Mouse (Mus musculus) cerebellum, adult 11 months (tissue): Measurements from ENCODE around the gene Slc39a13.
"Not testable (repeated sequence)": the region's sequence is repeated elsewhere in the genome, so short reads cannot be mapped to it uniquely, and the experiment has no call there.

Source experiments
- DNase-seq: peaks from one replicate; pipeline ENCODE4 v3.0.0; 2022

Slc39a13 gene

DNA sequence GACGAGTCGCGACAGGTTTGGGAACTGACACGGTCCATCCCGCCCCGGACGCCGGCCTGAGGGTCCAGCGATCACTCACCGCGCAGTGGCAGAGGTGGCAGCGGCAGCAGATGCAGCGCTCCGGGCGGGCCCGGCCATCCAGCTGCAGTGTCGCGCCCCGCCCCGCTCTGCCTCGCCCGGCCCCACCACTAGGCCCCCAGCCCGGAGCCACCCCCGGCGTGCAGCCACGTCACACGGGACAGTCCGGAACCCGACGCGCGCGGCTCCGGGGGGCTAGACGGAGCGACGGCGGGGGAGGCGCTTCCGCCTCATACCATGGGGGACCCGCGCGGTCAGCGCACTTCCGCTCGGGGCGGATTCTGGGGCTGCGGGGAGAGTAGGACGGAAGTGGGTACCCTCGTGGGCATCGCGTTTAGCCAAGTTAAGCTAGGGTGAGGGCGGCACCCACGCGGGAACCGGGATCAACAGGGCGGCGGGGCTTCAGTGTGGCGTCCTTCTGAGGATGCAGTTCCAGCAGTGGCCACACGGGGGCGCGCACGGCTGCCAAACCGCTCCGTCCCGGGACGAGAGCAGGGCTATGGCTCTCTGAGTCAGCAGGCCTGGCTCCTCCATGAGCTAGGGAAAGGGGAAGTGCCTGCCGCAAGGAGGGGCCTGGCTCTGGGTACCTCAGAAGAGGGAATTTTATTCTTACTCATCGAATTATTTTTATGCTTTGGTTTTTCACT, at the start of gene Slc39a13:
Gene Slc39a13 (minus strand): TSS at position 342 of the 725 bp plus-strand sequence.
- peak; percentile 96 for DNase-seq

DNA sequence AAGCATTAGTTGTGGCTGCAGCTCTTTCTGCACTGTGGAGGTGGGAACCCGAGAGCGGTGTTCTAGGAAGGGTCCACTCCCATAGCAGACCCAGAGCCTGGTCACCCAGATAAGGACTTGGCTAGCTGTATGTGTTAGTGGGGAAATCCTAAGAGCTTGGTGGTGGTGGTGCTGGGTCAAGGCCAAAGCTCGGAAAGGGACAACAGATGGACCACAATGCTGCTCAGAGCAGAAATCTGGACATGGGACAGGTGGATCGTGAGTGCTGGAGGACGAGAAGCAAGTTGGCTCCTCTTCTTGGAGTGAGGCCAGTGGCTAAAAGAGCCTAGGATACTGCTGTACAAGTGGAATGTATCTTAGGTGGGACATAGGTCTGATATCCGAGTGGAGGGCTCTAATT, 49.3 kb upstream of the Slc39a13 start:
- DNase-seq, result peak; percentile 96

DNA sequence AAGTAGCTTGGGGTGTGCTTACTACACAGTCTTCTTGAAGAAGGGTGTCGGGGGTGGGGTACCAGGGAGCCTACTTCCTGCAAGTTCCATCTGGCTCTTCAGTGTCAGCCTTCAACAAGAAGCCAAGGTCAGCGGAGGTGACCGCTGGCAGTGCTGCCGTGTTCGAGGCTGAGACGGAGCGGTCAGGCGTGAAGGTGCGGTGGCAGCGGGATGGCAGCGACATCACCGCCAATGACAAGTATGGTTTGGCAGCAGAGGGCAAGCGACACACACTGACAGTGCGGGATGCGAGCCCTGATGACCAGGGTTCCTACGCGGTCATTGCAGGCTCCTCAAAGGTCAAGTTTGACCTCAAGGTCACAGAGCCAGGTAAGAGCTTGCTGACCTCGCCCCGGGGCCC, 48.8 kb upstream of the Slc39a13 start:
- peak; percentile 81 for DNase-seq

DNA sequence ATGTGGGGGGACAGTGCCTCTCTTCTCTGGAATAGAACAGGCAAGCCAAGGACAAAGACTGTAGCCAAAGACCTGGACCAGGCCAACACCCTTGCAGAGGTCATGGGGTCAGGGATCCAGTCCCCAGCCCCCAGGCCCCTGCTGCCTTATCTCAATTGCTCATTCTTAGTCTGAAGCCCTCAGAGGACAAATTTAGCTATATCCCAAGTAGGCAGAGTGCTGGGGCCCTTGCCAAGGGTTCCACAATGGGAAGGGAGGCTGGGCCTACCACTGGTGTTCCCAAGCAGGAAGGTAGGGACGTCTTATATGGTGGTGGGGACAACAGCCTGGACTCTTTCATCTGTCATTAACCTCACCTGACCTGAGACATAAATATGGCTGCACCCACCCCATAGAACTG, 48.4 kb upstream of the Slc39a13 start:
- peak; percentile 50 for DNase-seq

DNA sequence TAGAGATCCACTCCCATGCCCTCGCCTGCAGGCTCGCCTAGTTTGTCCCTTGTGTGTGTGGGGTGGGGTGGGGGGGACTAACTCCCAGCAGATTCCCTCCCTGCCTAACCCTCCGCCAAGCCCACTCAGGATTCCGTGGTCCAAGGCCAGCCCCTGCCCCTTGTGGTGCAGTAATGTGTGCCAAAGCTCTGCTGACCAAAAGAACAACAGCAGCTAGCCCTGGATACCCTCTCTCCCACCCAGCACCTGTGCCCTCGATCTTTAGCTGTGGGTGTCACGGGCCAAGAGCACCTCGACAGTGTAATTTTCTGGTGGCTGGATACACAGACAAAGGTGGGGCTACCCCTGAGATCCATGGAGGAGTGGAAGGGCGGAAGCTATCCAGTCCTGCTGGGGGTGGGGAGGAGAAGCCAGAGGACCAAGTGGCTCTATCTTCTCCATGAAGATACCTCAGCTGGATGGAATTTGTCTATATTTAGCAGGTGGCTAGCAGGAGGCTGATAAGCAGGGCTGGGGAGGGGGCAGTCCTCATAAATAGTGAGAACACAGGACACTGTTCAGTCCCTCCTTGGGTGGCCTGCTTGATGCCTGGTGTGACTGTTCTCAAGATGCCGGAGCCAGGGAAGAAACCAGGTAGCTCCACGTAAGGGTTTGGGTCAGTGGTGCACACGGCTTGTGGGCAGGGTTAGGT, 47.5 kb upstream of the Slc39a13 start, which contains the start of gene Mybpc3:
Gene Mybpc3 (plus strand): TSS at position 560 of the 691 bp plus-strand sequence.
- no peak for DNase-seq

DNA sequence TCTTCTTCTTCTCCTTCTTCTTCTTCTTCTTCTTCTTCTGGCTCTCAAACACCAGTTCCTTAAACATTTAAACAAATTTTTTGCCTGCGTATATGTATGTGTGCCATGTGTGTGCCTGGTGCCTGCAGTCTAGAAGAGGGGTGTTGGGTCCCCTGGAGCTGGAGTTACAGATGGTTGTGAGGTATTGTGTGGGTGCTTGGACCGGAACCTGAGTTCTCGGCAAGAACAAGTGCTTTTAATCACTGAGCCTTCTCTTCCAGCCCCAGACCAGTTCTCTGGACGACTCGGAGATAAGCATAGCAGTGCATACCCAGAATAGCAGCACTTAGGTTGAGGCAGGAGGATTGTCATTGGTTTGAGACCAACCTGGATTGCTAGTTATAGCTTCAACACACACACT, 46.6 kb upstream of the Slc39a13 start:
- DNase-seq, result no peak

DNA sequence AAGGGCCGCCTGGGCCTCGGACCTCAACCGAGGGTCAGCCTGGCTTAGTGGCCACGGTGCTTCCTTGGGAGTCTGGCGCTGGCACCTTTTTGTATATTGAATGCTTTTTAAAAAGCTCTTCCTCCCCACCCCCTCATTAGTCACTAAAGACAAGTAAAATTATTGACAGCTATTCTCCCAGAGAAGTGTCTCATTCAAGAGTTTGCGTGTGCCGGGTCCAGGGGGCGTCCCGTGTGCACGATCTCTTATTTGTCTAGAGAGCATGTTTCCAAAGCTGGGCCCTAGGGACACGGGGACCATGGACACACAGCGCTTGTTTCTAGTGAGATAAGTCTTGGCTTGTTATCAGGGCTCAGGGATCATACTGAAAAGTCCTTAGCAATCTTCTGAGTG, 45.4 kb upstream of the Slc39a13 start:
- no peak for DNase-seq

DNA sequence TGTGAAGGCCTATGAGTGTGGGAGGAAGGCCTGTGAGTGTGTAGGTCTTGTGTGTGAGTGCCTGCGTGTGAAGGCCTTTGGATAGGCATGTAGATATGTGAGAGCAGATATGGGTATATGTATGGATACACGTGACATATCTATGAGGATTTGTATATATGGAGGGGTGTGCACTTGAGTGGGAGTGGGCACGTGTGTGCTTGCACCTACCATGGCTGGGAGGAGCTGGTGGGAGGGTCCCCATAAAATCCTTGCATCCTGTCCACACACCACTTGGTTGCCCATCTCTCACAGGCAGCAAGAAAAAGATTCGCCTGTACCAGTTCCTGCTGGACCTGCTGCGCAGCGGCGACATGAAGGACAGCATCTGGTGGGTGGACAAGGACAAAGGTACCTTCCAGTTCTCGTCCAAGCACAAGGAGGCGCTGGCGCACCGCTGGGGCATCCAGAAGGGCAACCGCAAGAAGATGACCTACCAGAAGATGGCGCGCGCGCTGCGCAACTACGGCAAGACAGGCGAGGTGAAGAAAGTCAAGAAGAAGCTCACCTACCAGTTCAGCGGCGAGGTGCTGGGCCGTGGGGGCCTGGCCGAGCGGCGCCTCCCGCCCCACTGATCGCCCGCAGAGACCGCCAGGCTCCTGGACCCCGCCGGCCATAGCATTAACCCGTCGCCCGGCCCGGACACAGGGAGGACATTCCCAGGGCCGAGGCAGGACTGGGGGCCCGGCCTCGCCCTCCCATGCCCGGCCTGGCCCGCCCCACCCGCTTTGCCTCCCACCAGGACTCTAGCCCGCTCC, 44.8 kb upstream of the Slc39a13 start:
- peak; percentile 99 for DNase-seq

DNA sequence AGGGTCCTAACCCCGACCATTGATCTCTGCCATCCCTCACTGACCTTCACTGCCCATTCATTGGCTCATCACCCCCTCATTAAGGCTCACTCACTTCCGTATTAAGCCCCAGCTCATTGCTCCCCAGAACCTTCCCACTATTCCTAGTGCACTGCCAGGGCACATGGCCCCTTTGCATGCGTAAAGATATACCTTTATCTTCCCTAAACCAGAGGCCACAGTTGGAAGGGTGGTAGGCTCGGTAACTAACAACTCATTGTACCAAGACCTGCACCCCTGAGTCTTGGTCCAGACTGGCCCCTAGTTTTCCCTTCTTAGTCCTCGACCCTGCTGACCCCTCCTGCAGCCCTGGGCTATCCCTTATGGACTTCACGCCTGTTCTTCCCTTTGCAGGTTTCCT, 43.6 kb upstream of the Slc39a13 start:
- DNase-seq, result no peak

DNA sequence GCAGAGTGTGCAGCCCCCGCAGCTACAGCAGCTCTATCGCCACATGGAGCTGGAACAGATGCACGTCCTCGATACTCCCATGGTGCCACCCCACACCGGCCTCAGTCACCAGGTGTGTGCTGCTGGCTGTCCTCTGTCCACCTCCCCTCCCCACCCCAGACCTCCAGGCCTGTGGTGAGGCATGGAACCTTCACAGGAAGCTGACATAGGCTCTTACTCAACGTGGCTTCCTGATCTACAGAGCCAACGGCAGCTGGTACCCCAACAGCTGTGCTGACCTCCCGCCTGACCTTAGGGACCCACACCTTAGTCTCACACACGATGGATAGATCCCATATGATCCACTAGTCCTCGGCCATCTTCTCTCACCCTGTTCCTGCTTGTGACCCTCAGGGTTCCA, 43.1 kb upstream of the Slc39a13 start:
- DNase-seq, result no peak

DNA sequence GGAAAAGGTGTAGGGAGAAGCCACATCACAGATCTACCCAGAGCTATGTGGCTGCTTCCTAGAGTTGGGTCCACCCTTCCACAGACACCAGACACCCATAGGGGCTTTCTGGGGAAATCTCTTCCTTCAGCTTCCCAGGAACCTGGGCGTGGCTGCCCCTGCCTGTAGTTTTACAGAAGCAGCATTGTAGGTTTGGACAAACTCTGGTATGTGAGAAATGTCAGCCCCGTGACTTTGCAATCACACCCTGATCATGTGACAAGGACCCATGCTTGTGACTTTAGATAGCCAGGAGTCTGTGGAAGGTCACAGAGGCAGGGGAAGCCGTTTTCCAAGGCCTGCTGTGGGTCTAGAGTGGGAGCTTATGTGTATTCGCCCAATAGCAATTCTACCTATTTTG, 42.3 kb upstream of the Slc39a13 start:
- no peak for DNase-seq

DNA sequence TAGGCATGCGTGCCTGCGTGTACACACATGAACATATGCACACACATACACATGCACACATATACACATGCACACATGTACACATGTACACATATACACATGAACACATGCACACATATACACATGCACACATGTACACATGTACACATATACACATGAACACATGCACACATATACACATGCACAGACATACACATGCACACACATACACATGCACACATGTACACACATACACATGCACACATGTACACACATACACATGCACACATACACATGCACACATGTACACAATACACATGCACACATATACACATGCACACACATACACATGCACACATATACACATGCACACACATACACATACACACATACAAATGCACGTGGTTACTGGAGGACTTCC, 41.6 kb upstream of the Slc39a13 start:
- DNase-seq, result not testable (repeated sequence)

DNA sequence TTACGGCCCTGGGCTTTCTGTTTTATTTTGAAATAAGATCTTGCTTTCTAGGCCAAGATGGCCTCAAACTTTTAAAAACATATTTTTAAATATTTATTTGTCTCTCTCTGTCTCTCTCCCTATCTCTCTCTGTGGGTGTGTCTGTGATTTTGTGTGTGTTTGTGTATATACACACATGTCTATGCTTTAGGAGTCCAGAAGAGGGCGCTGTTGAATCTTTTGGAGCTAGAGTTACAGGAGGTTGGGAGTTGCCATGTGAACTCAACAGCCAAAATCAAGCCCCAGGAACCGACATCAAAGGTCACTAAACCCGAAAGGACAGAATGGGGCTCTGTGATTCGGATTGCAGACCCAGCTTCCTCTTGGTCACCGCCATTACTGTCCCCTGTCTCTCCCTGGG, 40.2 kb upstream of the Slc39a13 start:
- DNase-seq, result no peak

DNA sequence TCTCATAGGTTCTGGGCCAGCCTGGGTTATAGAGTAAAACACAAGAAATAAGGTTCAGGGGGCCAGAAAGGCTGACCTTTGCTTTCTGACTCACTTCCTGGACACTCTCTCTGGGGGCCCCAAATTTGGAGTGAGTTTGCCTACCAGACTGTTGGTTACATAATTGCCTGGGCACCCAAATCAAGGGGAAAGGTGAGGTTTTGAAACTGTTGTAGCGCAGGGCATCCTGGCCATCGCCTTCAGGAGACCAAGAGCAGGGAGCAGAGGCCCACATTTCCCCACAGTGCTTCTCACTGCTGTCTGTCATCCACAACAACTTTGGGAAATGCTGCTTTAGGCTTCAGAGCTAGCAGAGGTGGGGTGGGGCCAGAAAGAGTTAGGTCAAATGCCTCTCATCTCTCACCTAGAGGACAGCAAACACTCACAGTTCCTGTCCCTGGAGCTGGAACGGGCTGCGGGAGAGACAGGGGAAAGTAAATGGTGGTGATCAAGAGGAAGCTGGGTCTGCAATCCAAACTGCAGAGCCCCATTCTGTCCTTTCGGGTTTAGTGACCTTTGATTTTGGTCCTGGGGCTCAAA, 39.7 kb upstream of the Slc39a13 start:
- DNase-seq, result no peak

DNA sequence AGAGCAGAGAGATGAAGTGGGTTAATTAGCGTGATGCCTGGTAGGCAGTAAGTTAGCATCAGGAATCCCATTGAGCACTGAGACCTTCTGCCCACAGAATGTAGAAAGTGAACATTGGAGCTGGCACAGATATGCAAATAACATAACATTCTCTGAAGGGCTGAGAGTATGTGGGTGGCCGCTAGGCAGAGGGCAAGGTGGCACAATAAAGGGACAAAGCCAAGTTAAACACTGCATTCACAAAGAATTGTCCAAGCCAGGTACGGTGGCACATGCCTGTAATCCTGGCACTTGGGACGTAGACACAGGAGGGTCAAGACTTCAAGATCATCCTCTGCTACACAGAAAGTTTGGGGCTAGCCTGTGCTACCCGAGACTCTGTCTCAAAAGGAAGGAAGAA, 39.0 kb upstream of the Slc39a13 start:
- DNase-seq, result no peak

DNA sequence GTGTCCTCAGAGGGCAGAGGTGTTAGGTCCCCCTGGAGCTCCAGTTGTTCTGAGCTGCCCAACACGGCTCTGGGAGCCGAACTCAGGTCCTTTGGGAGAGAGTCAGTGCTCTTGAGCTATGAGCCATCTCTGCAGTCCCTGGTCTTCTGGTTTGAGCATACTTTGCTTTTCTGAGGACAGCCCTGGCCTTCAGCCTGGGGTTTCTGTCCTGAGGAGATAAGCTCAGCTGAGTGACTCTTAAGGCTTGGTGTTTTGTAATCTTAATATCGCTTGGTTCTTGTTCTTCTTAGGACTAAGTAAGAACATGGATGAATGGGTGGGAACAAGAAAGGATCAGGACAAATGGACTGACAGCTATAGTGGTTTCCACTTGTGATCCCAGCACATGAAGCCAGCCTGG, 37.9 kb upstream of the Slc39a13 start:
- DNase-seq, result no peak

DNA sequence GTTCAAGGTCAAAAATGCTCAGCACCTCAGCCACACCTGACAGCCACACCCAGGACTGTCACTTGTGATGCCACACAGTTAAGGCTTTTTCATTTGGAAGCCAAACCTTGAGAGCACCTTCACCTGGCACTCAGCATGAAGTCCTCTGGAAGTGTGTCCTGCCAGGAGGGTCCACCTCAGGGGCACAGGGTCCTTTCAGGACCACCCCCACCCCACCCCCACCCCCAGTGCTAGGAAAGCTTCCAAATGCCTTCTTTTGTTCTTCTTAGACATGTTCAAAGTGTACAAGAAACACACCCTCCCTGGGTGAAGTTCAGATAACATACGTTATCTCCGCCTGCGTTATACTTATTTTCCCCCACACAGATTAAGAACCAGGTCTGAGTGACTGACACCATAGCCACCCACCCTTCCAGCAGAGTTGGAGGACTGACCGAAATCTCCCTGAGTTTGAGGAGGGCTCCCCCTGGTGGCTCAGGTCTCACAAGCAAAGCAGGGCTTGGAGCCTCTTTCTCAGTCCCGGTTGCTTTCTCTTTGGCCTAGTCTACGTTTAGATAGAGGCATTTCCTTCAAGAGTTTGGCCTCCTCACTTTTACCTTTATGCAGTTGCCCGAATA, 31.0 kb upstream of the Slc39a13 start:
- DNase-seq, result peak; percentile 87

DNA sequence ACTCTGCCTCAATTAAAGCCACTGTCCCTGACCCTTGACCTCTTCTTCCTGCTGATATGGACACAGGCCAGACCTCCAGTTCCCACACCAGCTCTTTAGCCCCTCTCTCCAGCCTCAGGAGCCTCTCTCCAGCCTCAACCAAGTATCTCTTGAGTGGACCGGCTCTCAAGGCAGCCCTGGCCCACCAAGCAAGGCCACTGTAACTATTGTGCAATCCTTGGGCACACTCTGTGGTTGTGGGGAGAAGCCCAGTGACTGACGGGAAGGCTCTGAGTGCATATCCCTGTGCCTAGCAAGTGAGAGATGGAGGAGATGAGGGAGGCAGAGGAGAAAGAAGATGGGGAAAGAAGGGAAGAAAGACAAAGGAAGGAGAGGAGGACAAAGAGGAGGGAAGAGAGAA, 27.9 kb upstream of the Slc39a13 start:
- no peak for DNase-seq

DNA sequence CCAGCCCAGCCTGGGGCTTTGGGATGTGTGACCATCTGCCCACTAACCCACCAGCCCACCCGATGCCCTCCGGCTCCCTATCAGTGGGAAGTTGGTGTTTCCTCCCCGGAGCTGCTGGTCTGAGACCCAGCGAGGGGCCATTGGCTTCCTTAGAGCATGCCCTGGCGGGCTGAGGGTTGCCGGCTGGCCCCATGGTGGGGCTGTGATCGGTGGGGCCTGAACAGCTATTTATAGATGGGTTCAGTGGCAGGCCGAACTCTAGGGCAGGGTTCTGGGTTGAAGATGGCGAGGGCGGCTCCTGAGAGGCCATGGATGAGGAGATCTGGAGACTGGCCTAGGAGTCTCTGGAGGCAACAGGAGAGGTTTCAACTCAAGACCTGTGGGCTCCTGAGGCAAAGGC, 26.8 kb upstream of the Slc39a13 start:
- DNase-seq, result no peak

DNA sequence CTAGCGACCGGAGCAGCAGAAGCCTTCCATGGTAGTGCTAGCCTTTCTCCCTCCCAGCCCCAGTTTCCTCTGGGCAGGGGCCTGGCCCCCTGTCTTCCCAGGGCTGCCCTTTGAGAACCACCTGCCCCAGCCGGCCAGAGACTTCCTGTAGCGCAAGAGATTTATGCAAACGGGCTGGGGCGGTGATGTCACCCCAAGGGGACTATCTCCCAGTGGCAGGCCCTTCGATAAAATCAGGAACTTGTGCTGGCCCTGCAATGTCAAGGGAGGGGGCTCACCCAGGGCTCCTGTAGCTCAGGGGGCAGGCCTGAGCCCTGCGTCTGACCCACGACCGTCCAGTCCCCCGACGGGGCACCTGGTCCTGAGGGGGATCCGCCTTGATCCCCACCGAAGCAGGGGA, 26.3 kb upstream of the Slc39a13 start:
- no peak for DNase-seq

DNA sequence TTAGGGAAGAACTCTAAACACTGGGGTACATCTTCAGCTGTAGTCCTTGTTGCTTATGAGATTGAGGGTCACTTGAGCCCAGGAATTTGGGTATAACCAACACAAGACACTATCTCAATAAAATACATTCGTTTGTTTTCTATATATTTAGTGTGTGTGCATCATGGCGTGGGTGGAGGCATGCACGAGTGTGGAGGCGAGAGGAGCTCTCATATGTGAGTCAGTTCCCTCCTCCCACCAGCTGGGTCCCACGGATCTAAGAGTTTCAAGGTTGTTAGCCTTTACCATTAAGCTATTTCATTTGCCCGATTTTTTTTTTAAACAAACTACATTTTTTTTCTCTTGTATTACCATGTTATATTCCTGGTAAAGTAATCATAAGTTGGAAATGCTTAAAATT, 20.6 kb upstream of the Slc39a13 start:
- no peak for DNase-seq

DNA sequence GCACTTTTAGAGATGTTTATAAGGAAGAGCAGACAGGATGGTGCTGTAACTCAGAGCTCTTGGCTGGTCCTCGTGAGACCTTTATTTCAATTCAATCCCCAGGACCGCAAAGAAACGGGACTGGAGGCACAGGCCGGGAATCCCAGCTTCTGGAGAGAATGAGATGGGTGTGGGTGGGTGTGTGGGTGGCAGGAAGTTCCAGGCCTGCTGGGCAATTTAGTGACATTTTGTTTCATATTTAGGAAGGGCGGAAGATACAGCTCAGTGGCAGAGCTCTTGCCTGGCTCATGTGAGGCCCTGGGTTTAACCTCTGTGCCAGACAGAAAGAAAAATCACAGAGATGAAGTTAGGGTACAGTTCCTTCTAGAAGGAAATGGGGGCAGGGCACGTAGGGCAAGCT, 20.0 kb upstream of the Slc39a13 start:
- DNase-seq, result no peak

DNA sequence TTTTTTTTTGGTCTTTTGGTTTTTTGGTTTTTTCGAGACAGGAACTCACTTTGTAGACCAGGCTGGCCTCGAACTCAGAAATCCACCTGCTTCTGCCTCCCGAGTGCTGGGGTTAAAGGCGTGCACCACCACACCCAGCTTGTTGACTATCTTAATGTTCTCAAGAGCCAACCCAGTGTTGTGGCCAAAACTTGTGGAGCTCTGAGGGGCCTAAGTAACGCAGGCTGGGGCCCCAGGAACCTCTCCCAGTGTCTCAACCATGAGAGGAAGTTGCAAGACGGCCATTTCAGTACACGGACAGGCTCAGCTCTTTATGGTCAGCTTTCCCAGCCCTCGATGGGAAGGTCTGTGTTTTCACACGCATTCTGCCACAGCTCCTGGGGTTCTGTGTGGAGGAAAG, 18.8 kb upstream of the Slc39a13 start:
- no peak for DNase-seq
